Mouse (Mus musculus) layer of hippocampus, adult 6 months (tissue): Measurements from ENCODE around the gene Dok3. TPM values are rescaled to one million over a fixed set of nuclear protein-coding genes. Genes with fewer than 3 reads are reported as not detected.

Experiments used
- long read RNA-seq, 2 experiments: library from polyadenylated mRNA; unstranded; transcript quantifications; one replicate each; pipeline ENCODE4 v2.0.0; 2019 to 2020
- microRNA-seq: library from miRNA; unstranded; fragments of <30 nt; microRNA quantifications from one replicate; pipeline ENCODE4 v1.2.0, GENCODE M21; 2020
- polyA plus RNA-seq: library from polyadenylated mRNA; unstranded; fragments of <200 nt; fragmentation: Nextera tagmentation; gene quantifications from 2 replicates; pipeline ENCODE4 v1.2.3, GENCODE M21; 2021

The Dok3 gene
- polyA plus RNA-seq: 0.36 and 0.55 TPM in 2 replicates
- long read RNA-seq, experiment 1, partial matches to known transcripts: 0 of 1 reads
- long read RNA-seq, experiment 1, other reads (novel, unspliced or antisense): 0 of 1 reads
- long read RNA-seq, experiment 2, partial matches to known transcripts: 0 of 1 reads
- long read RNA-seq, experiment 2, other reads (novel, unspliced or antisense): 0 of 1 reads

DNA sequence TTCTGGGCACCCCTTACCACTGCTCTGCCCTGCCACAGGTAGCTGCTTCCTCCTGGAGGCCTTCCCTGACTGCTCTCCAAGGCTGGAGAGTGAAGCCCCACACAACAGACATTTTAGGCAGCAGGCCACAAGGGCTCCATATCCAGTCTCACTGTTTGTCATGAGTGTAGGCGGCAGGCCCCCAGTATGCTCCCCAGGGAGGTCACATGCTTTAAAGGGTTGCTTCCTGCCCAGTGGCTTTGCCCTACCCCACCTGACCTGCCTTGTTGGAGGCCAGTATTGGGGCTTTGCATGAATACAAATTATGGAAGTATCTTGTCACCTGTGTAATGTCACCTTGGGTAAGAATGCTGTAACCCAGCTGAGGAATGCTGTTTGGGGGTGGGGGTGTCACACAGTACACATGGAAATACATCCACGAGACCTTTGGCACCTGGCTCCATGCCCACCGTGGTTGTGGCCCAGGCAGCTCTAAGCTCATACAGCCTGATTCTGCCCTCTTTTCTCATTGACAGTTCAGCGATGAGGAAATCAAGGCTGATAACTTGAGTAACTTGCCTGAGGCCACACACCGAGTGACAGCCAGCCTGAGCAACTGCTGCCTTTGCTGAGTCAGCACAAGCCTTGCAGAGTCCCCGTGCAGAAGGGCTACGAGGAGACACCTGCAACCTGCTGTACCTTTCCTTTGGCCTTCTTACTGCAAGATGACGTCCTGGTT is at the start of gene Dok3:
Gene Dok3, minus strand, starts transcription at position 99 of the 718 bp plus-strand sequence.

DNA sequence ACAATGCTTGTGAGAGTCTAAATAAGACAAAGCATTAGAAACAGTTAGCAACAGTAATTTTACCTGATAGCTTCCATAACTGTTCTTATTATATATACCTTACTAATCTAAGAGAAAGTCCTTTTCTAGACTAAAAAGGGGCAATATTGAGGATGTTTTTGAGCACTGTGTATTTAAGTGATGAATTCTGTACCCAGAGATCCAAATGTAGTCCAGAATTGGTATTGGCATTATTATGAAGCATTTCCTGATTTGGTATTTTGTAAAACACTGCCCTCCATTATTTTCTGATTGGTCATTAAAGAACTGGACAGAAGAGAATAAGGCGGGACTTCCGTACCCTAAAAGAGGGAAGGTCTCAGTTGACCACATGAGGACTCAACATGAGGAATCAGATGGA is 44.3 kb upstream of the Dok3 start, which contains the start of gene Tmed9:
Gene Tmed9, plus strand, starts transcription at position 301 of the 400 bp plus-strand sequence.

DNA sequence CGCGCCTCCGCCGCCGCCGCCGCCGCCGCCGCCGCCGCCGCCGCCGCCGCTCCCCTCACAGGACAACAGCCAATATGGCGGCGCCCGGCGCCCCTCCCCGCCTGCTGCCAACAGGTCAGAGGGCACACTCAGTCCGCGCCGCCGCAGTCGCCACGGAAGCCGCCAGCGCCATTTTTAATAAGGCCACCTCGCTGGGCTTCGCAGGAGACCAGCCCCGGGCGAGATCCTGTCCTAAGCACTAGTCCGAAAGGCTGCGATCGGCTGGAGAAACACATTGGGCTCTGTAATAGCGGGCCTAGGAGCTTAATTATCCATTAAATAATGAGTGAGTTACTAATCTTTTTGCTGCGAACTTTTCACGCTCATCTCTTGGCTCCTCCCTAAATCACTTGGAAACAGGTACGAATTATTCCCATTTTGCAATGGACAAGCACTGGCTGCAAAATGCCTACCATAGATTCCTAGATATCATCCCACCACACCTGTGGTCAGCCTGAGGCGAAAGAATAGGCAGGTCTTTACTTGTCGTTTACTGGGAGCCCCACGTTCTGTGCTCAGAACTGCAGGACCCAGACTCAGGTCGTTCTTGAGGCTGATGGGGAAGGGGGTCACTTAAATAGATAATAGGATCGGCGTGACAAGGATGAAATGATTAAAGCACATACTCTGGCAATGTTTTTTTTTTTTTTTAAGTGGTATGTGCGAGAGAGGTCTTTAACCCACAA is 42.1 kb upstream of the Dok3 start, which contains the start of gene Fam193b:
Gene Fam193b, minus strand, starts transcription at position 94 of the 725 bp plus-strand sequence.

DNA sequence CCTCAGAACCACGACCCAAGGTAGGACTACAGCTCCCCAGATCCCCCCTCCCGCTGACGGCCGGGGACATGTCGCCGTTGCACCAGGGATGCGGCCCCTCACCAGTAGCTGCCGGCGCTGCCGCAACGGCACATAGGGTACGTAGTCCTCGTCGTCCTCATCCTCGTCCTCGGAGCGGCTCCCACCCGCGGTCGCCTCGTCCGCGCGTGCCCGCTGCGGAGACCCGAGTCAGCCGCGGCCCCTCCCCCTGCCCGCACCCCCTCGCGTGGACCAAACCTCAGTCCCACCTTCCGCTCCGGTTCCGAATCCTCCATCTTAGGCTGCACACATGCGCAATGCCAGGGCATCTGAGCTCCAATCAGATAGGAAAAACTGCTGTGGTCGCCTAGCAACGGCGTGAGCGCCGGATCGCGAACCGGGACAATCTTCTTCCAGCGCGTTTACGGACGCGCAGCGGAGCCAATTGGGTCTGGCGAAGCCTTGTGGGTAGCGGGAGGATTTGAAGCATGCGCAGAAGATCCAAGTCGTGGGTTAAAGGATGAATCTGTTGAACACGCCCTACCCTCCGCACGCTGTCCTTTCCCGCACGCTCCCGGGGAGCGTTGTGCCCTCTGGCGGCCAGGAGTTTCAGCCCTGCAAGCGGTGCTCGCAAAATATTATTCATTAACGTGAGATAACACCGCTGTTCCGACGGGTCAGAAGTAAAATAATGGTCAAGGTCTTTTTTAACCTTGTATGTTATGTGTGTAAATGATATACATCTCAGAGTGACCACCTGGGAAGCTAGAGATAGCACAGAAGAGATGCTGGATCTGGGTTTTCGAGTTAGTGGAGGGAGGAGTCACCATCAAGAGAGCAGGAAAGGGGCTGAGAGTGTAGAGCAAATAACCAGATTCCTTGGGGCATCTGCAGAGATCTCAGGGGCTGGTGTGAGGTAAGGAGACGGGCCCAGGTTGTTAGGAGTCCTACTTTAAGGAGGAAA is 7.4 kb upstream of the Dok3 start, which contains the start of gene Ddx41:
Gene Ddx41, minus strand, starts transcription at position 465 of the 982 bp plus-strand sequence.

DNA sequence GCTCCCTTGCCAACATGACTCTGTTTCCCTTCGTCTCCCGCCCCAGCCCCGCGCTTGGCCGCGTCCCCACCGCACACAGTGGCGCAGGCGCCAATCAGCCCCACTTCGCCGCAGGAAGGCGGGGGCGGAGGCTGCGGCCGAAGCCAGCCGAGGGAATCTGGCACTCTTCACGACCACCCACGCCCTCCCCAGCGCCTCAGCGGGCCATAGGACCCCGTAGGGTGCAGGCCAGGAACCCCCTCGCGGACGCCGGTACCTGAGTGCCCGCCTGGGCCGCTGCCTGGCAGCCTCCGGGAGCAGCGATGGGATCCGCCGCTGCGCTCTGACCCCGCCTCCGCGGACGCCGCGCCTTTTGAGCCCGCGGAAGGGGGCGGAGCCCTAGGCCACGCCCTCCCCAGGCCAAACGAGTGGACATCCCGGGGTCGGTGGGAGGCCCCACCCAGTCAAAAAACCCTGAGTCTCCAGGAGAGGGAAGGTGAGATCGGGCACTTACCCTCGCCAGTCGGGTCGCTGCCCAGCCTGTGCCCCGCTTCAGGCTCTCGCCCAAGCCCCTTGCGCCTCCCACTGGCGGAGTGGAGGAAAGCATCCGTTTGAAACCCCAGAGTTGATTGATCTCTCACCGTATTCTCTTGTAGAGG is 15.9 kb downstream of the Dok3 start, which contains the start of gene Pdlim7:
Gene Pdlim7, minus strand, starts transcription at position 566 of the 638 bp plus-strand sequence.

DNA sequence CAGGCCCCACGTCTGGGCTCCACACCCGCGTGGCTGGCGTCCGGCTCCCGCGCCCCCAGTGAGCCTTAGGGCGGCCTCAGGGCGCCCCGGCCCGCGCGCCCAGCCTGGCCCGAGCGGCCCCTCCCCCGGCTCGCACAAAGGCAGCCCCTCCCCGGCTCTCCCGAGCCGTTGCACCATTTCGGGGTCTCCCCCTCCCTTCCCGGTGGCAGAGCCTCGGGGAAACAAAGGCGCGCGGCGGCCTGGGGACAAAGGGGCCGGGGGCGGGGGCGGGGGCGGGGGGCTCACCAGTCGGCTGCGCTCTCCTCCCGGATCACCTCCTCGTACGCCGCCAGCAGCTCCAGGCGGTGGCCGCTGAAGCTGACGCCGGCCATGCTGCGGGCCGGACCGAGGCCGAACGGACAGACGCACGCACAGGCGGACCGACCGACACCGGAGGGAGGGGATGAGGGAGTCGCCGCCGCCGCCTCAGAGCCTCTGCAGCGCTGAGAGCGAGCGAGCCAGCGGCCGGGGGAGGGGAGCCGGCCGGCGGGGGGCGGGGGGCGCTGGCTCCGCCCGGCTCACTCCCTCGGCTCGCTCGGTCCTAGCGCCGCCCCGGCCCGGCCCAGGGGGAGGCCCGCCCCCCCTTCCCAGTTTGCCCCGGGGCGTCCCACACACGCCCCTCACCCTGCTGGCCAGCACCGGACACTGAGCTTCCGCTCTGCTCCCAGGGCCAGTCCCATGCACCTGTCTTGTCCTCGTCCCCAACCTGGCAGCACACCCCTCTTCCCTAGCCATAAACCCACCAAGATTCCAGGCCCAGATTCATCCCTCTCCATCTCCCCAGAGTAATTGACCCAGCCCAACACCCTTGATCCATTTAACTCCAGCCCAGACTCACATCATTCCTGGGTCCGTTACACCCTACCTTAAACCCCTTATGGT is 41.3 kb downstream of the Dok3 start, which contains the start of gene Dbn1:
Gene Dbn1, minus strand, starts transcription at position 534 of the 921 bp plus-strand sequence.

Small RNA genes within 50 kb of the gene (microRNA-seq; reads per million reads assigned to microRNA genes)
- gene Mir6944 (62.7 reads per million, percentile 53 among the genes with 10 or more reads in this experiment), gene Mir6945 (7.9 reads per million, percentile 28 among the genes with 10 or more reads in this experiment)

Other genes starting within 250 kb of the Dok3 start
- gene Prelid1, start 208.8 kb downstream of the Dok3 start, polyA plus RNA-seq: 186 and 202 TPM in 2 replicates
- 98.9 and 112 TPM in 2 replicates for gene Rab24, start 207.3 kb downstream of the Dok3 start, polyA plus RNA-seq
- 0.82 and 1.2 TPM in 2 replicates for gene Mxd3, start 199.5 kb downstream of the Dok3 start, polyA plus RNA-seq
- 34.0 and 39.1 TPM in 2 replicates for gene Lman2, start 166.5 kb downstream of the Dok3 start, polyA plus RNA-seq
- 82.4 and 84.1 TPM in 2 replicates for gene Rgs14, start 159.6 kb downstream of the Dok3 start, polyA plus RNA-seq
- not detected in 2 replicates for gene Slc34a1, start 131.1 kb downstream of the Dok3 start, polyA plus RNA-seq
- gene Pfn3, start 114.1 kb downstream of the Dok3 start, polyA plus RNA-seq: 0.60 and 0.63 TPM in 2 replicates
- 0.06 and 0.24 TPM in 2 replicates for gene F12, start 102.5 kb downstream of the Dok3 start, polyA plus RNA-seq
- 4.7 and 5.0 TPM in 2 replicates for gene Grk6, start 84.2 kb downstream of the Dok3 start, polyA plus RNA-seq
- 10.1 and 19.9 TPM in 2 replicates for gene Prr7, start 65.0 kb downstream of the Dok3 start, polyA plus RNA-seq
- gene Dbn1, start 41.2 kb downstream of the Dok3 start, polyA plus RNA-seq: 77.0 and 77.4 TPM in 2 replicates
- 72.8 and 76.0 TPM in 2 replicates for gene Pdlim7, start 15.6 kb downstream of the Dok3 start, polyA plus RNA-seq
- gene Ddx41, start 7.4 kb upstream of the Dok3 start, polyA plus RNA-seq: 38.0 and 38.6 TPM in 2 replicates
- 2.9 and 3.3 TPM in 2 replicates for gene Fam193b, start 41.8 kb upstream of the Dok3 start, polyA plus RNA-seq
- gene Tmed9, start 44.4 kb upstream of the Dok3 start, polyA plus RNA-seq: 33.6 and 40.8 TPM in 2 replicates
- 16.6 and 17.8 TPM in 2 replicates for gene B4galt7, start 70.6 kb upstream of the Dok3 start, polyA plus RNA-seq
- 52.2 and 57.9 TPM in 2 replicates for gene Caml, start 93.7 kb upstream of the Dok3 start, polyA plus RNA-seq
- gene Ddx46, start 105.7 kb upstream of the Dok3 start, polyA plus RNA-seq: 11.7 and 11.8 TPM in 2 replicates
- gene B230219D22Rik, start 163.8 kb upstream of the Dok3 start, polyA plus RNA-seq: 43.8 and 44.3 TPM in 2 replicates
- gene Txndc15, start 185.4 kb upstream of the Dok3 start, polyA plus RNA-seq: 204 and 211 TPM in 2 replicates
- gene Pcbd2, start 198.1 kb upstream of the Dok3 start, polyA plus RNA-seq: 72.3 and 91.3 TPM in 2 replicates